Mouse (Mus musculus) cerebellum, postnatal 4 days (tissue): ENCODE data around the gene Dlg2.

Source experiments
- DNase-seq, 2 experiments: peaks; one replicate each; pipeline ENCODE4 v3.0.0; 2022; ENCODE audit warnings: low spot score in 2 of 2, mixed read lengths in 1 of 2

The Dlg2 gene

GRCm38 (mm10) chr7:92180029-92180428 is 1703.6 kb downstream of the Dlg2 start:
- no peak for DNase-seq

GRCm38 (mm10) chr7:92180591-92181587 is 1704.4 kb downstream of the Dlg2 start:
- DNase-seq, result peak in 1 of 2 experiments; percentile 16

GRCm38 (mm10) chr7:92181959-92182612 is 1705.6 kb downstream of the Dlg2 start:
- no peak for DNase-seq

- DNase-seq, result no peak
Observed at GRCm38 (mm10) chr7:92184371-92185059, 1708.0 kb downstream of the Dlg2 start.

- DNase-seq, result no peak
Observed at GRCm38 (mm10) chr7:92186341-92186740, 1709.9 kb downstream of the Dlg2 start.

GRCm38 (mm10) chr7:92189149-92189548 is 1712.7 kb downstream of the Dlg2 start:
- DNase-seq, result no peak

GRCm38 (mm10) chr7:92196004-92196403 is 1719.5 kb downstream of the Dlg2 start:
- DNase-seq, result peak in 1 of 2 experiments; percentile 29

- no peak for DNase-seq
Observed at GRCm38 (mm10) chr7:92197621-92198020, 1721.1 kb downstream of the Dlg2 start.

GRCm38 (mm10) chr7:92199131-92199530 is 1722.7 kb downstream of the Dlg2 start:
- no peak for DNase-seq

GRCm38 (mm10) chr7:92210701-92211100 is 1734.2 kb downstream of the Dlg2 start:
- DNase-seq, result no peak

GRCm38 (mm10) chr7:92213751-92214150 is 1737.3 kb downstream of the Dlg2 start:
- DNase-seq, result no peak

- DNase-seq, result no peak
Observed at GRCm38 (mm10) chr7:92218171-92218570, 1741.7 kb downstream of the Dlg2 start.

- DNase-seq, result no peak
Observed at GRCm38 (mm10) chr7:92220619-92221018, 1744.1 kb downstream of the Dlg2 start.

GRCm38 (mm10) chr7:92234476-92235202 is 1758.2 kb downstream of the Dlg2 start:
- DNase-seq, result peak in 1 of 2 experiments; percentile 14

- peak in 1 of 2 experiments; percentile 5 for DNase-seq
Observed at GRCm38 (mm10) chr7:92235541-92236031, 1759.1 kb downstream of the Dlg2 start.

- no peak for DNase-seq
Observed at GRCm38 (mm10) chr7:92240908-92241307, 1764.4 kb downstream of the Dlg2 start.

- DNase-seq, result no peak
Observed at GRCm38 (mm10) chr7:92247594-92247993, 1771.1 kb downstream of the Dlg2 start.

GRCm38 (mm10) chr7:92248619-92249018 is 1772.1 kb downstream of the Dlg2 start:
- no peak for DNase-seq

- no peak for DNase-seq
Observed at GRCm38 (mm10) chr7:92258148-92258547, 1781.7 kb downstream of the Dlg2 start.

GRCm38 (mm10) chr7:92258701-92259100 is 1782.2 kb downstream of the Dlg2 start:
- no peak for DNase-seq

GRCm38 (mm10) chr7:92264325-92264724 is 1787.9 kb downstream of the Dlg2 start:
- DNase-seq, result peak in 1 of 2 experiments; percentile 14
